Mouse (Mus musculus) heart, embryonic 10.5 days (tissue): ENCODE measurements at regions not wholly inside any gene's neighbourhood (a gene's known extent, or its start where the extent isn't known, plus 50 kb on each side); places are given as distances from the start of the nearest gene placed in this dataset.

Source experiments
- DNase-seq: peaks from one replicate; pipeline ENCODE4 v3.0.0-alpha.2; 2017; ENCODE audit warnings: low spot score
- H3K27ac ChIP-seq: fragments of 300-500 bp; sonication (generic); 2 replicates; pipeline ENCODE4 v1.5.1; 2016; ENCODE audit warnings: mild to moderate bottlenecking
- H3K27me3 ChIP-seq: fragments of 300-500 bp; sonication (generic); 2 replicates; pipeline ENCODE4 v1.6.1; 2016; ENCODE audit warnings: mild to moderate bottlenecking; ENCODE audit not compliant: poor library complexity, insufficient read depth, severe bottlenecking
- H3K36me3 ChIP-seq: fragments of 300-500 bp; sonication (generic); 2 replicates; pipeline ENCODE4 v1.6.1; 2016; ENCODE audit warnings: mild to moderate bottlenecking, moderate library complexity
- H3K4me1 ChIP-seq: fragments of 300-500 bp; sonication (generic); 2 replicates; pipeline ENCODE4 v1.6.1; 2016; ENCODE audit warnings: mild to moderate bottlenecking
- H3K4me3 ChIP-seq: fragments of 300-500 bp; sonication (generic); 2 replicates; pipeline ENCODE4 v1.5.1; 2016; ENCODE audit warnings: mild to moderate bottlenecking, moderate library complexity
- H3K9me3 ChIP-seq: fragments of 300-500 bp; sonication (generic); 2 replicates; pipeline ENCODE4 v1.6.1; 2016; ENCODE audit warnings: mild to moderate bottlenecking, moderate library complexity
- WGBS: fragments of 180-500 bp; shearing (Covaris S2); methylation state at CpG from one replicate; pipeline ENCODE4 v1.1.7; 2016; 5-methylcytosine and 5-hydroxymethylcytosine counted together

GRCm38 (mm10) chr13:71517776-71518175 is 445.7 kb downstream of the Irx1 start:
- Histone ChIP-seq H3K36me3 (no peaks in the 10 kb centered on the region), H3K9me3 (no peaks in the 10 kb centered on the region), H3K27me3 (no peaks in the 10 kb centered on the region), H3K27ac (no peak overlapping the region), H3K4me3 (no peak overlapping the region), H3K4me1 (0 out of 2 replicates have a peak, but pooled peaks cover 2% of the 10 kb centered on the region)
- DNase-seq = no peak
- 74% methylated on average over 1 of the region's 1 CpGs for WGBS

- 0 out of 2 replicates have a peak, but pooled peaks cover 7% of the 10 kb centered on the region for H3K27me3 ChIP-seq
- H3K4me3 ChIP-seq = no peak overlapping the region
- 0 out of 2 replicates have a peak, but pooled peaks cover 3% of the 10 kb centered on the region for H3K4me1 ChIP-seq
- WGBS = 72% methylated on average over 6 of the region's 6 CpGs
- H3K27ac ChIP-seq = no peak overlapping the region
- no peaks in the 10 kb centered on the region for H3K36me3 ChIP-seq
- H3K9me3 ChIP-seq = no peaks in the 10 kb centered on the region
- DNase-seq = no peak
These were observed 450.3 kb downstream of the Irx1 start for GRCm38 (mm10) chr13:71513204-71513603.

- WGBS = 20% methylated on average over 9 of the region's 9 CpGs
- Histone ChIP-seq H3K36me3 (no peaks in the 10 kb centered on the region), H3K4me3 (no peak overlapping the region), H3K27ac (no peak overlapping the region), H3K4me1 (0 out of 2 replicates have a peak, but pooled peaks cover 16% of the 10 kb centered on the region), H3K9me3 (no peaks in the 10 kb centered on the region), H3K27me3 (0 out of 2 replicates have a peak, but pooled peaks cover 7% of the 10 kb centered on the region)
- DNase-seq = no peak
These were observed 455.5 kb downstream of the Irx1 start for GRCm38 (mm10) chr13:71507956-71508401.

GRCm38 (mm10) chr13:71507421-71507931 is 456.0 kb downstream of the Irx1 start:
- peak overlapping the region; percentile 31 for H3K4me3 ChIP-seq

GRCm38 (mm10) chr13:71506777-71507176 is 456.7 kb downstream of the Irx1 start:
- no peaks in the 10 kb centered on the region for H3K36me3 ChIP-seq
- no peaks in the 10 kb centered on the region for H3K9me3 ChIP-seq
- H3K4me3 ChIP-seq = peak overlapping the region; percentile 31; the same call in 1 of the 2 replicates
- no peak overlapping the region for H3K27ac ChIP-seq
- H3K4me1 ChIP-seq = 0 out of 2 replicates have a peak, but pooled peaks cover 16% of the 10 kb centered on the region
- no peak for DNase-seq
- WGBS = 24% methylated on average over 7 of the region's 7 CpGs
- H3K27me3 ChIP-seq = 0 out of 2 replicates have a peak, but pooled peaks cover 7% of the 10 kb centered on the region

More at GRCm38 (mm10) chr13:71507421-71507931, 456.0 kb downstream of the Irx1 start:
- no peaks in the 10 kb centered on the region for H3K9me3 ChIP-seq
- WGBS = 15% methylated on average over 10 of the region's 10 CpGs
- no peak for DNase-seq
- H3K36me3 ChIP-seq = no peaks in the 10 kb centered on the region
- peak overlapping the region; percentile 62 for H3K27ac ChIP-seq
- H3K27me3 ChIP-seq = 0 out of 2 replicates have a peak, but pooled peaks cover 7% of the 10 kb centered on the region
- H3K4me1 ChIP-seq = 0 out of 2 replicates have a peak, but pooled peaks cover 16% of the 10 kb centered on the region

- Histone ChIP-seq H3K9me3 (no peaks in the 10 kb centered on the region), H3K27me3 (no peaks in the 10 kb centered on the region), H3K36me3 (no peaks in the 10 kb centered on the region), H3K4me1 (no peaks in the 10 kb centered on the region), H3K27ac (no peak overlapping the region), H3K4me3 (no peak overlapping the region)
- WGBS = 80% methylated on average over 6 of the region's 6 CpGs
- no peak for DNase-seq
These were observed 473.8 kb downstream of the Irx1 start for GRCm38 (mm10) chr13:71489773-71490172.

- H3K4me3 ChIP-seq = no peak overlapping the region
- DNase-seq = no peak
- no peaks in the 10 kb centered on the region for H3K27me3 ChIP-seq
- H3K27ac ChIP-seq = no peak overlapping the region
- H3K4me1 ChIP-seq = no peaks in the 10 kb centered on the region
- H3K9me3 ChIP-seq = no peaks in the 10 kb centered on the region
- H3K36me3 ChIP-seq = no peaks in the 10 kb centered on the region
These were observed 482.3 kb downstream of the Irx1 start for GRCm38 (mm10) chr13:71481205-71481604.

- H3K27ac ChIP-seq = no peak overlapping the region
- peaks cover 12% of the 10 kb centered on the region for H3K4me1 ChIP-seq
- 55% methylated on average over 3 of the region's 3 CpGs for WGBS
- peaks cover 34% of the 10 kb centered on the region for H3K27me3 ChIP-seq
- H3K9me3 ChIP-seq = no peaks in the 10 kb centered on the region
- H3K36me3 ChIP-seq = no peaks in the 10 kb centered on the region
- DNase-seq = no peak
- H3K4me3 ChIP-seq = no peak overlapping the region
These were observed 502.0 kb downstream of the Irx1 start for GRCm38 (mm10) chr13:71461552-71461951.

- Histone ChIP-seq H3K36me3 (no peaks in the 10 kb centered on the region), H3K27ac (no peak overlapping the region), H3K27me3 (peaks cover 37% of the 10 kb centered on the region), H3K4me1 (peaks cover 12% of the 10 kb centered on the region), H3K9me3 (no peaks in the 10 kb centered on the region), H3K4me3 (no peak overlapping the region)
- no peak for DNase-seq
- WGBS = 69% methylated on average over 2 of the region's 2 CpGs
These were observed 502.9 kb downstream of the Irx1 start for GRCm38 (mm10) chr13:71460607-71461006.

- DNase-seq = no peak
- H3K4me3 ChIP-seq = no peak overlapping the region
- WGBS = 48% methylated on average over 9 of the region's 9 CpGs
- no peak overlapping the region for H3K27ac ChIP-seq
- H3K27me3 ChIP-seq = peaks cover 42% of the 10 kb centered on the region
- peaks cover 12% of the 10 kb centered on the region for H3K4me1 ChIP-seq
- H3K9me3 ChIP-seq = no peaks in the 10 kb centered on the region
- H3K36me3 ChIP-seq = no peaks in the 10 kb centered on the region
These were observed 503.4 kb downstream of the Irx1 start for GRCm38 (mm10) chr13:71460097-71460496.

- Histone ChIP-seq H3K27ac (no peak overlapping the region), H3K36me3 (no peaks in the 10 kb centered on the region), H3K4me1 (peaks cover 12% of the 10 kb centered on the region), H3K9me3 (no peaks in the 10 kb centered on the region), H3K4me3 (peak overlapping the region; percentile 46), H3K27me3 (peaks cover 44% of the 10 kb centered on the region)
- 16% methylated on average over 11 of the region's 11 CpGs for WGBS
- no peak for DNase-seq
These were observed 504.4 kb downstream of the Irx1 start for GRCm38 (mm10) chr13:71459022-71459536.

GRCm38 (mm10) chr13:71458061-71458935 is 505.2 kb downstream of the Irx1 start:
- DNase-seq = peak; percentile 77
- Histone ChIP-seq H3K36me3 (no peaks in the 10 kb centered on the region), H3K4me1 (peaks cover 12% of the 10 kb centered on the region), H3K27me3 (peaks cover 40% of the 10 kb centered on the region), H3K4me3 (peak overlapping the region; percentile 46), H3K9me3 (no peaks in the 10 kb centered on the region), H3K27ac (peak overlapping the region; percentile 18; the same call in 1 of the 2 replicates)
- 3% methylated on average over 25 of the region's 25 CpGs for WGBS

GRCm38 (mm10) chr13:71457550-71457949 is 506.0 kb downstream of the Irx1 start:
- H3K27ac ChIP-seq = no peak overlapping the region
- H3K4me3 ChIP-seq = no peak overlapping the region
- no peak for DNase-seq
- WGBS = 67% methylated on average over 3 of the region's 3 CpGs
- no peaks in the 10 kb centered on the region for H3K9me3 ChIP-seq
- H3K4me1 ChIP-seq = peaks cover 12% of the 10 kb centered on the region
- no peaks in the 10 kb centered on the region for H3K36me3 ChIP-seq
- H3K27me3 ChIP-seq = peaks cover 35% of the 10 kb centered on the region
